Mouse (Mus musculus): ENCODE measurements at regions not wholly inside any gene's neighbourhood (a gene's known extent, or its start where the extent isn't known, plus 50 kb on each side); places are given as distances from the start of the nearest gene placed in this dataset.

DNA sequence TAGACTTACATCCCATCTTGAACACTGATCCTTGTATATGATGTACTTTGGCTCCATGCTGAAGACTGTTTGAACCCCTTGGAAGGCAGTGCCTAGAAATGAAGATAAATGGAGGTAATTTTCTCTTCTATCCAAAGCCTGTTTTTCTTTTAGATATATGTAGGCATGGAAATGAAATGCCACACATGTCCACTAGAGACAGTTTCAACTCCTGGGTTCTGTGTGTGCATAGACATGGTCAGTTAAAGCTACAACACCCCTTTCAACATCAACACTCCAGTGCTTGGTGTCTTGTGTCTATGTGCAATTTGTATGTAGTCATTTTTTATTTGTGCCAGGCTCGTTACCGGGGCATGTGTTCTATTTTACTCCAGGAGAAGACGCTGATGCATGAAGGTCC lies 179.7 kb upstream of the Lpp start:
- ATAC-seq (ENCODE audit: insufficient read depth, low read depth) = no peak
- TF ChIP-seq EP300 (IDR thresholded peaks at IDR 0.05; ENCODE audit: low read depth) (no peak), CTCF (IDR thresholded peaks at IDR 0.05; ENCODE audit: low read depth) (peak; percentile 29; the same call in 1 of the 2 replicates)
- 93% methylated on average over 3 of the region's 3 CpGs for WGBS

DNA sequence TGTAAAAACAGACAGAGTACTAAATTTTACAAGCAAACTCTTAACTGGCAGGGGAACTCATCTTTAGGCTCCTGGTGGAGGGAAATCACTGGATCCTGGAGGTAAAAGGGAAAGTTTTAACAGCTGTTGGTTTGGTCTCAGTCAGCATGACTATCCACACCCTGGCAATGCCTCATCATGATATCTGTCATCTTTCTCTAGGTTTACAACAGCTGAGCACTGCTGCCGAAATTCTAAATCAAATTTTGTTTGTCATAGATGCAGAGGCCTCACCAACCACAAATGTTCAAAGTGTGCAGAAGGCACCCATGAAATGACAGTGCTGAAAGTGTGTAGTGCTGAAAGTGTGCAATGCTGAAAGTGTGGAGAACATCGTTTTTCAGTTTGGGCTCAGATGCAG lies 180.6 kb upstream of the Lpp start:
- no peak overlapping the region for H3K27ac ChIP-seq (ENCODE audit: low read depth)
- H3K4me3 ChIP-seq (ENCODE audit: low read depth, low read length) = no peak overlapping the region
- H3K9me3 ChIP-seq (replicated peaks; ENCODE audit: control insufficient read depth, low read length) = no peaks in the 10 kb centered on the region
- no peaks in the 10 kb centered on the region for H3K4me1 ChIP-seq (ENCODE audit: control insufficient read depth, insufficient read depth)
- no peak for TF ChIP-seq CTCF (IDR thresholded peaks at IDR 0.05; ENCODE audit: low read depth)
- WGBS = 79% methylated on average over 2 of the region's 2 CpGs
- DNase-seq (ENCODE audit: low spot score) (no peak), ATAC-seq (ENCODE audit: insufficient read depth, low read depth) (no peak)
- H3K4me2 ChIP-seq (ENCODE audit: low read depth, low read length) = no peak overlapping the region
- no peaks in the 10 kb centered on the region for H3K36me3 ChIP-seq (replicated peaks; ENCODE audit: control insufficient read depth, insufficient read depth, low read length)
- H3K27me3 ChIP-seq (ENCODE audit: control insufficient read depth, insufficient read depth, low read length) = no peaks in the 10 kb centered on the region
- no peak overlapping the region for H3K9ac ChIP-seq (replicated peaks; ENCODE audit: low read depth, low read length)

More for the DNA sequence above, 179.7 kb upstream of the Lpp start:
- Histone ChIP-seq H3K27me3 (ENCODE audit: control insufficient read depth, insufficient read depth, low read length) (no peaks in the 10 kb centered on the region), H3K4me1 (ENCODE audit: control insufficient read depth, insufficient read depth) (no peaks in the 10 kb centered on the region), H3K36me3 (replicated peaks; ENCODE audit: control insufficient read depth, insufficient read depth, low read length) (no peaks in the 10 kb centered on the region), H3K27ac (ENCODE audit: low read depth) (no peak overlapping the region), H3K4me2 (ENCODE audit: low read depth, low read length) (no peak overlapping the region), H3K9me3 (replicated peaks; ENCODE audit: control insufficient read depth, low read length) (no peaks in the 10 kb centered on the region), H3K4me3 (ENCODE audit: low read depth, low read length) (no peak overlapping the region), H3K9ac (replicated peaks; ENCODE audit: low read depth, low read length) (no peak overlapping the region)
- no peak for DNase-seq (ENCODE audit: low spot score)

DNA sequence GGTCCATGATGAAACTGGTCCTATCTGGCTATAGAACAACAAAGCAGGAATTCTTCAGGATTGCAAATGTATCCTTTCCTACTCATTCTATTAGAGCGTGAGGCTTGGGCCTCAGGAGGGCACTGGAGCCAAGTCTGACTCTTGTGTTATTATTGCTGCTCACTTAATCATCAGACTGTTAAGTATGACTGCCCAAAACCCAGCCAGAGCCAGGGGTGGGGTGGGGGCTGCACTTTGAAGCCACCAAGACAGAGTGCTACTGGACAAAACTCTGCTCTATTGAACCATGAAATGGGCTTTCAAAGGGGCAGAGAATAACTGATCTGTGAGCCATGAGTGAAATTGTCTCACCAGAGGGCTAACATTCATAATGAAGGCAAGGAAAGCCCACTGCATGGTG lies 181.7 kb upstream of the Lpp start:
- Histone ChIP-seq H3K9ac (replicated peaks; ENCODE audit: low read depth, low read length) (no peak overlapping the region), H3K27ac (ENCODE audit: low read depth) (no peak overlapping the region), H3K4me3 (ENCODE audit: low read depth, low read length) (no peak overlapping the region), H3K36me3 (replicated peaks; ENCODE audit: control insufficient read depth, insufficient read depth, low read length) (no peaks in the 10 kb centered on the region), H3K9me3 (replicated peaks; ENCODE audit: control insufficient read depth, low read length) (no peaks in the 10 kb centered on the region), H3K27me3 (ENCODE audit: control insufficient read depth, insufficient read depth, low read length) (no peaks in the 10 kb centered on the region), H3K4me1 (ENCODE audit: control insufficient read depth, insufficient read depth) (peaks cover 2% of the 10 kb centered on the region; the same call in 1 of the 2 replicates), H3K4me2 (ENCODE audit: low read depth, low read length) (no peak overlapping the region)
- ATAC-seq (ENCODE audit: insufficient read depth, low read depth) = no peak
- 70% methylated on average over 1 of the region's 1 CpGs for WGBS
- DNase-seq (ENCODE audit: low spot score) = no peak
- TF ChIP-seq EP300 (IDR thresholded peaks at IDR 0.05; ENCODE audit: low read depth) = no peak
- TF ChIP-seq CTCF (IDR thresholded peaks at IDR 0.05; ENCODE audit: low read depth) = no peak

DNA sequence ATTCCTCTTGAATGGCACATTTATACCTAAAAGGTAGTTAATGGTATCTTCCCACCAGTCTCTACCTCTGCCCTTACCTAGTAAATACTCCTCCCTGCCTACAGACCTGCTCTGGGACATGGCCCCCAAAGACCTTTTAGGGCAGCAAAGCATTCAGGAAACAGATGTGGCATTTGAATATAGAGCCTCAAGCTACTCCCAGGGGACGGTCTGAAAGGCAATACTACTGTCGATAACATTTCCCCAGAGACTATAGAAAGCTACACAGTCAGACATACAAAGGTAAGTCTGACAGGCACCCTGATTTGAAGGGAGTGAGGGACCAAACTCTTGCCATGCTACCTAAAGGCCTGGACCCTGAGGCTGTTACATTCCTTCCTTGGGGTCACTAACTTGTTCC lies 184.4 kb upstream of the Lpp start:
- Histone ChIP-seq H3K27me3 (ENCODE audit: control insufficient read depth, insufficient read depth, low read length) (no peaks in the 10 kb centered on the region), H3K4me1 (ENCODE audit: control insufficient read depth, insufficient read depth) (peaks cover 9% of the 10 kb centered on the region; the same call in 1 of the 2 replicates), H3K4me3 (ENCODE audit: low read depth, low read length) (no peak overlapping the region), H3K9ac (replicated peaks; ENCODE audit: low read depth, low read length) (no peak overlapping the region), H3K9me3 (replicated peaks; ENCODE audit: control insufficient read depth, low read length) (no peaks in the 10 kb centered on the region), H3K27ac (ENCODE audit: low read depth) (no peak overlapping the region), H3K4me2 (ENCODE audit: low read depth, low read length) (no peak overlapping the region), H3K36me3 (replicated peaks; ENCODE audit: control insufficient read depth, insufficient read depth, low read length) (no peaks in the 10 kb centered on the region)
- ATAC-seq (ENCODE audit: insufficient read depth, low read depth) = no peak
- WGBS = 79% methylated on average over 2 of the region's 2 CpGs
- TF ChIP-seq CTCF (IDR thresholded peaks at IDR 0.05; ENCODE audit: low read depth) = no peak
- no peak for TF ChIP-seq EP300 (IDR thresholded peaks at IDR 0.05; ENCODE audit: low read depth)
- DNase-seq (ENCODE audit: low spot score) = no peak

DNA sequence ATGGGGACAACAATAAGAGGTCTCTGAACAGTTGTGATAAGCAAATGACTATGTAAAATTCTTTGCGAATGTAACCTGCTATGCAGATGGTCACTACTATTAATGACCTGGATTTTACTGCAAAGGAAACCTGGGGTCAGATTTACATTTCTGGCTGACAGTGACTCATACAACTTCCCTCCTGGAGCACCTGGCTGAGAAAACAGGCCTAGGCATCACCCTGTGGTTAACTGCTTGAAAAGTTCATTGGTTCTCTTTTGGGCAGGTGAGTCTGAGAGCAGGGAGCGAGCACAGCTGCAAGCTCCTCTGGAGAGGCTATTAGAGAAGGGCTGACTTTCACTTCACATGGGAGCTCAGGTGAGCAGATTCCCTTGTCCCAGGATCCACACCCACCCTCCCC lies 185.2 kb upstream of the Lpp start:
- Histone ChIP-seq H3K4me2 (ENCODE audit: low read depth, low read length) (no peak overlapping the region), H3K9ac (replicated peaks; ENCODE audit: low read depth, low read length) (no peak overlapping the region), H3K36me3 (replicated peaks; ENCODE audit: control insufficient read depth, insufficient read depth, low read length) (no peaks in the 10 kb centered on the region), H3K4me3 (ENCODE audit: low read depth, low read length) (no peak overlapping the region), H3K27ac (ENCODE audit: low read depth) (no peak overlapping the region), H3K4me1 (ENCODE audit: control insufficient read depth, insufficient read depth) (peaks cover 9% of the 10 kb centered on the region; the same call in 1 of the 2 replicates), H3K27me3 (ENCODE audit: control insufficient read depth, insufficient read depth, low read length) (no peaks in the 10 kb centered on the region), H3K9me3 (replicated peaks; ENCODE audit: control insufficient read depth, low read length) (no peaks in the 10 kb centered on the region)
- ATAC-seq (ENCODE audit: insufficient read depth, low read depth) = no peak
- WGBS = 86% methylated on average over 2 of the region's 2 CpGs
- DNase-seq (ENCODE audit: low spot score) = no peak
- TF ChIP-seq CTCF (IDR thresholded peaks at IDR 0.05; ENCODE audit: low read depth) (no peak), EP300 (IDR thresholded peaks at IDR 0.05; ENCODE audit: low read depth) (no peak)

DNA sequence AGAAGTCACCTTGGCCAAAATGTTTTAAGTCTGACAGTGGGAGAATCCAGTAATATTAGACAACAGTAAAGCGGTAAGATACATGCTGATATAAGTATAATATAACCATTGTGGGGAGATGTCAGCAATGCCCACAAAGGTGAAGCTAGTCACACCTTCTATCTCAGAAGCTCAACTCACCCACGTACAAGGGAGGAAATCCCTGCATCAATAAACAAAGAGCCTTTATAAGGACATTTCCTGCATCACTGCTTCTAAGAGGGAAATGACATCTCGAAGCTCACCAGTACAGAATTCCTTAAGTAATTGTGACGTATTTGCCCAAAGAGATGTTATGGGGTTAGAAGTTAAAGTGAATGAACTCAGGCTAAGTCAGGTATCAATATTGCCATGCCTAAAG lies 186.3 kb upstream of the Lpp start:
- DNase-seq (ENCODE audit: low spot score) (no peak), ATAC-seq (ENCODE audit: insufficient read depth, low read depth) (no peak)
- Histone ChIP-seq H3K9ac (replicated peaks; ENCODE audit: low read depth, low read length) (no peak overlapping the region), H3K9me3 (replicated peaks; ENCODE audit: control insufficient read depth, low read length) (no peaks in the 10 kb centered on the region), H3K4me2 (ENCODE audit: low read depth, low read length) (no peak overlapping the region), H3K27ac (ENCODE audit: low read depth) (no peak overlapping the region), H3K27me3 (ENCODE audit: control insufficient read depth, insufficient read depth, low read length) (no peaks in the 10 kb centered on the region), H3K4me3 (ENCODE audit: low read depth, low read length) (no peak overlapping the region), H3K4me1 (ENCODE audit: control insufficient read depth, insufficient read depth) (peaks cover 10% of the 10 kb centered on the region; the same call in 1 of the 2 replicates), H3K36me3 (replicated peaks; ENCODE audit: control insufficient read depth, insufficient read depth, low read length) (no peaks in the 10 kb centered on the region)
- WGBS = 58% methylated on average over 4 of the region's 4 CpGs
- TF ChIP-seq CTCF (IDR thresholded peaks at IDR 0.05; ENCODE audit: low read depth) (no peak), EP300 (IDR thresholded peaks at IDR 0.05; ENCODE audit: low read depth) (no peak)

All from heart, postnatal 0 days (tissue).